Mouse (Mus musculus) right cerebral cortex, postnatal 4 days (tissue): Measurements from ENCODE around the gene Lce3c.

Experiments used
- DNase-seq: peaks from one replicate; pipeline ENCODE4 v3.0.0-alpha.2; 2022

The Lce3c gene

GRCm38 (mm10) chr3:92944186-92944585 is at the start of gene Lce3c:
Lce3c (plus strand) TSS chr3:92944486.
- DNase-seq: no peak

GRCm38 (mm10) chr3:92894489-92894888 is 49.8 kb upstream of the Lce3c start:
- no peak for DNase-seq

DNA sequence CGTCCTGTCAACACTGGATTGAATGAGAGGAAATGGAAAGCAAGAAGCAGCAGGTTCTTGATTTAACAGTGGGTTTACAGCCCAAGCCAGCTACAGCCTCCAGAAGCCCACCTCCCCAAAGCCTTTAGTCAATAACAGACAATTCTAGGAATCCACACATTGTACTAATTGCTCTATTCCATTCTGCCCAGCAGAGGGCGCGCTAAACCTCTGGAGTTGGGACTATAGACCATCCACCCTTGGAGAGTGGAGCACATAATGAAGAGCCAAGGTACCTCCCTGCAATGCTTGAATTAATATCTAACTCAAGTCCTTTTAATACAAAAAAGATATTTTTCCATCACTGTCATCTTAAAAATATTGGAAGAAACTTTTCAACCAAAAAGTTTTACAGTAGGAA is 41.3 kb upstream of the Lce3c start:
- peak; percentile 51 for DNase-seq

GRCm38 (mm10) chr3:92903640-92904039 is 40.6 kb upstream of the Lce3c start:
- DNase-seq: no peak

DNA sequence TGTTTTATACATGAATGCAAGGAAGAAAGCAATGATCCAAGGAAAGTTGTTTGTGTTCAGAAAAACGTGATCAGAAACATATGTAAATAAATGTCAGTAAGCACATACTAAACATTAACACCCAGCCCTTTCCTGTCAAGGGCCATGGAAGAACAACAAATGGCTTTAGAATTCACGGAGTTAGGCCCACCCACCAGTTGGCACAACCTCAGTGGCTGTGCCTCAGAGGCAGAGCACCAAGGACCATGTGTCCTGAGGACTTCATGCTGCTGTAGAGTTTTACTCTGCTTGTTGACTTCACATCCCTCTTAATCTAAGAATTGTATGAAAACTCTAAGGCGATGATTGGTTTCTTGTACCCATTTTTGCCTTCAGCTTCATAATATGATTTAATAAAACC is 39.1 kb upstream of the Lce3c start:
- no peak for DNase-seq

DNA sequence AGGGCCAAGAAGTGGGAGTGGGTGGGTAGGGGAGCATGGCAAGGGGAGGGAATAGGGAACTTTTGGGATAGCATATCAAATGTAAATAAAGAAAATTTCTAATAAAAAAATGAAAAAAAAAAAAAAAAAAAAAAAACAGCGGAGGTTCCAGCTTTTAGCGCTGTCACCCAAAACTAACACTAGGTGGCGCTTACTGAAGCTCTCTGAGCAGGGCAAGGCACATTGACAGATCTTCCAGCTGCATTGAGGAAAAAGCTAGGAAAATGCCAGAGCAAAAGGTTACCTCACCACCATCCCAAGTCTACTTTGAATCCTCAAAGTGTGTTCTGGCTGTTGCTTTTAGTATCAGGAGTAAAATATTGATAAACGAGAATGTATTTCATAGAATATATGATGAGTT is 36.7 kb upstream of the Lce3c start:
- DNase-seq: peak; percentile 8

DNA sequence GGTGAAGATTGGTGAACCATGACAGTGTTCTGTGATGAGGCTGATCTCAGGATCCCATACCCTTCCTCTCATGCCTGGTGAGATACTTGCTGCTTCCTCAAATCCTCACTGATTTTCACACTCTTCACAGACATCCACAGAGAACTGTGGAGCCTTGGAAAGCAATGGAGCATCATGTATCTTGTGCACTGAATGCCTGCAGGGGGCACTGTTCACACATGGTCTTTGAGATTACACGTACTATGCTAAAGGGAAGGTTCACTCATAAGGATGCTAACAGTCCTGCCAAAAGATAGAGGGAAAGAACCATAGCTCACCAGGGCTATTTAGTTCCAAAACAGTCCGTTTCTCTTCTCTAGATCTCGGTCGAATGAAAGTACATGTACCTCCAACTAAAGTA is 23.9 kb upstream of the Lce3c start:
- DNase-seq: peak; percentile 14

DNA sequence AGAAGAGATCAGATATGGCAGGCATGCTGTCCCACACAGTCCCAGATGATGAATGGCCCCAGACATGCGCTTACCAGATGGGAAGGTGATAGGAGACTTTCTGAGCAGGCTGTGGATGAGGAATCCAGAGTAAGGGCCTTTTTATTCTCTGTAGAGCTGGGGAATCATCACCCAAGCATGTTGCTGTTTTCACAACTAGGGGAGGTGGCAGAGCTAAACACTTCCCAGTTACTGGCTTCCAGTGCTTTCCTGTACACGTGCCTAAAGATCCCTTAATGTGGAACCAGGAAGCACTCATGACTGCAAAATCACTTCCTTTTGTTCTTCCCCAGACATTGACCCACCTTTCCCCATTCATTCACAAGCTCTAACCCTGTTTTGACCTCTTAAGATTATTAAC is 18.2 kb upstream of the Lce3c start, which contains the start of gene Lce3a:
TSS of gene Lce3a (minus strand) at position 101 of the 400 bp plus-strand sequence.
- no peak for DNase-seq

- no peak for DNase-seq
Observed at GRCm38 (mm10) chr3:92932679-92933078, 11.6 kb upstream of the Lce3c start, which contains the start of gene Lce3b. Lce3b (plus strand) TSS chr3:92932979.

DNA sequence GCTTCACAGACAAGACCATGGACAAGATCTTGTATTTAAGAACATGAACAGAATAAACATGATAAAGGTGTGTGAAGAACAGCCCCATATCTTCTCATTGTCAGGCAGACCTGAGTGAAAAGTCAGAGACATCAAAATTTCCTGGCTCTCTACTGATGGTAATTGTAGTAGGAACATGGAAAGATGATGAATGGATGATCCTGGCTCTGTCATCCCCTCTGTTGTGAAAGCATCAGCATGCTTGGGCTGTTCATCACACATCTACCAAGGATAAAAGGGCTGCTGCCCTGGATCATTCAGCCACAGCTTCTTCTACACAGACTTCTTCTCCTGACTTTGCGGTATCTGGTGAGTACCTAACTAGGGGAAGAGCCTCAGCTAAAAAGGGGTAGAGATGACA is 12.8 kb downstream of the Lce3c start, which contains the start of gene Lce3d:
TSS of gene Lce3d (plus strand) at position 301 of the 400 bp plus-strand sequence.
- DNase-seq: no peak

DNA sequence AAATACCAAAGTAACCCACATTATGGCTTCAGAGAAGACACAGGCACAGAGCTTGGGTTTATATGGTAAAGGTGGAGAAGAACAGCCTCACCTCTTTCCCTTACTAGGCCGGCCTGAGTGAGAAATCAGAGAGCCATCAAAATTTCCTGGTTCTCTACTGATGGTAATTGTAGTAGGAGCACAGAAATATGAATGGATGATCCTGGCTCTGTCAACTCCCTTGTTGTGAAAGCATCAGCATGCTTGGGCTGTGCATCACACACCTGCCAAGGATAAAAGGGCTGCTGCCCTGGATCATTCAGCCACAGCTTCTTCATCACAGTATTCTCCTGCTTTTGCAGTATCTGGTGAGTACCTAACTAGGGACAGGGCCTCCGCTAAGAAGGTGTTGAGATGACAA is 22.5 kb downstream of the Lce3c start, which contains the start of gene Lce3e:
TSS of gene Lce3e (plus strand) at position 301 of the 400 bp plus-strand sequence.
- no peak for DNase-seq

DNA sequence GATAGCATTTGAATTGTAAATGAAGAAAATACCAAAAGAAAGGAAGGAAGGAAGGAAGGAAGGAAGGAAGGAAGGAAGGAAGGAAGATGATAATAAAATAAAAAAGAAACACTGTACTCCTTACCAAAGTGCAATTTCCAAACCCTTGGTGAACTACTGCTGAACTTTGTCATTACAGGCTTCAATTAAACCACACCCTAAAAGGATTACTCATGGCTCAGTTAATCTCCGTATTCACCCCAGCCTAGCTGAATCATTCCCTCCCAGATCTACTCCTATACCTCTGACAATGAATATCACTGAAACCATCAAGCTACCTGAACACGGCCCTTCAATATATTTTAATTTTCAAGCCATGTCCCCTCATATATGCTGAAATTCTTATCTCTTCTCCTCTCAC is 34.2 kb downstream of the Lce3c start:
- DNase-seq: no peak

GRCm38 (mm10) chr3:92991926-92992325 is 47.6 kb downstream of the Lce3c start, which contains the start of gene Lce3f:
Lce3f (plus strand) TSS chr3:92992226.
- no peak for DNase-seq
